Mouse (Mus musculus): ENCODE data around the gene Kcnh4. TPM values are rescaled to one million over a fixed set of nuclear protein-coding genes. Genes with fewer than 3 reads are reported as not detected.
A peak's percentile ranks its signal among the peaks of the same experiment; 100 is the strongest.

The Kcnh4 gene
- total and polyA plus RNA-seq, 2 experiments from 2014 or later = 7.4 to 19.6 TPM

DNA sequence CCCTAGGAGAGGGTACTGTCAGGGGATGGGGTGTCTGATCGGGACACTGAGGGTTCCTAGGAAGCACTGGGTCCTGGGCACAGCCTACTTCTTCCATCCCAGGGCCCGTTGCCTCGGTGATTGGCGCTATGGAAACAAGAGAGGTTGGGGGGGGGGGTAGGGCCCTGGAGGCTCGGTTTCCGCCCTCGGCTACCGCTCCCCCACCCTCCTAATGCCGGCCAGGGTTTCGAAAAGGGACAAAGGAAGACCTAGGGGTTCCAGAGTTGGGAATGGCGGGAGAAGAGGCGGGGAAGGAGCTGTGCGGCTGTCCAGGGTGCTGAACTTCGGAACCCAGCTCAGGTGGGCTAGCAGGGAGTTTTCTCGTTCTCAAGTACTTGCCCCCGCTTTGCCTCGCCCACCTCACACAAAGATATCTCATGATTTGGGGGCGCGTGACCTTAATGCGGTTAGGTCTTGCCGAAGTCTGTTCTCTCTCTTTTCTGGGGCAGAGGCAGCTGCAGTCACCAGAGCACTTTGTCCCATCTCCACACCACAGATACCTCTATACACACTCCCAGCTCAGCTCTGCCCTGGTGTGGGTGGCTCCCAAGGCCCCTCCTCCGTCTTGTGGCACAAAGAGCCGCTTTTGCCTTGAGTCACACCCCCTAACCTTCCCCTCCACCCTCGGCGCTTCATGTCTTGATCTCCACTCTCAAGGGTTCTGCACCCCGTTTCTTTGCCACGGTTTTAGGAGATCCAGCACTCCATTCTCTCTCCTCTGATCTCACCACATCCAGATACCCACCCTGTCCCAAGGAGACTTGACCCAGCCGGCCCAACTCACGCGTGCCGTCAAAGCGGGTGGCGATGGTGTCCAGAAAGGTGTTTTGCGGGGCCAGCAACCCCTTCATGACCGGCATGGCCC, 783 bp downstream of the Kcnh4 start:
- peaks cover 21% of the 10 kb centered on the region for H3K36me3 ChIP-seq (ENCODE audit: insufficient read depth, low read length)
- H3K4me3 ChIP-seq (ENCODE audit: low read depth, low read length) = peak overlapping the region; percentile 65
- WGBS = under 1% methylated on average over 26 of the region's 35 CpGs
- no peak for TF ChIP-seq CTCF (IDR thresholded peaks at IDR 0.05)
- H3K27me3 ChIP-seq (ENCODE audit: insufficient read depth, low read length) = no peaks in the 10 kb centered on the region
- H3K9me3 ChIP-seq (ENCODE audit: low read length) = no peaks in the 10 kb centered on the region
- peak overlapping the region; percentile 74 for H3K9ac ChIP-seq (replicated peaks; ENCODE audit: low read length, poor library complexity, severe bottlenecking)
- H3K4me1 ChIP-seq (ENCODE audit: insufficient read depth, low read length) = 0 out of 2 replicates have a peak, but pooled peaks cover 7% of the 10 kb centered on the region
- peak overlapping the region; percentile 69 for H3K27ac ChIP-seq (ENCODE audit: low read depth, low read length)
- DNase-seq (ENCODE audit: low spot score) = peak; percentile 18
- H3K4me2 ChIP-seq (ENCODE audit: low read depth, low read length, poor library complexity, severe bottlenecking) = peak overlapping the region; percentile 73
- peak; percentile 63; the same call in 1 of the 2 replicates for ATAC-seq (ENCODE audit: low FRiP score)

DNA sequence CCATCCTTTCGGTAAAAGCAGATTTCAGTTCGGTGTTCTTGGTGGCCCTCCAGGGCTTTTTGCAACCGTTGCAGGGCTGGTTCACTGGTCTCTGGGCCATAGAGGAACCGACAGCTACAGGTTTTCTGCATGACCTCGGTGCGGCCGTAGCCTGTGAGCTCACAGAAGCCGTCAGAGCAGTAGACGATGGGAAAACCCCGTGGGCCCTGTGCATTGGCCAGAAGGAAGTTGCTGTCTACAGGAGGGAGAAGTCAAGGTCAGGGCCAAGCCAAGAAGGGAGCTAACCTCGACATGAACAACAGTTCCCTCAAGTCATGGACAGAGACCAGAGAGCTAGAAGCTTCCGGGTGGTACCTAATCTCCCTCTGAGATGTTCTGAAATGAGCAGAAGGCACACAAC, 2.2 kb downstream of the Kcnh4 start:
- ATAC-seq (ENCODE audit: low FRiP score) (no peak), DNase-seq (ENCODE audit: low spot score) (no peak)
- 91% methylated on average over 12 of the region's 12 CpGs for WGBS
- Histone ChIP-seq H3K27me3 (ENCODE audit: insufficient read depth, low read length) (no peaks in the 10 kb centered on the region), H3K36me3 (ENCODE audit: insufficient read depth, low read length) (peaks cover 21% of the 10 kb centered on the region), H3K27ac (ENCODE audit: low read depth, low read length) (no peak overlapping the region), H3K4me3 (ENCODE audit: low read depth, low read length) (peak overlapping the region; percentile 65; the same call in 1 of the 2 replicates), H3K4me1 (ENCODE audit: insufficient read depth, low read length) (0 out of 2 replicates have a peak, but pooled peaks cover 7% of the 10 kb centered on the region), H3K9ac (replicated peaks; ENCODE audit: low read length, poor library complexity, severe bottlenecking) (no peak overlapping the region), H3K4me2 (ENCODE audit: low read depth, low read length, poor library complexity, severe bottlenecking) (peak overlapping the region; percentile 73; the same call in 1 of the 2 replicates), H3K9me3 (ENCODE audit: low read length) (no peaks in the 10 kb centered on the region)
- TF ChIP-seq CTCF (IDR thresholded peaks at IDR 0.05) = no peak

DNA sequence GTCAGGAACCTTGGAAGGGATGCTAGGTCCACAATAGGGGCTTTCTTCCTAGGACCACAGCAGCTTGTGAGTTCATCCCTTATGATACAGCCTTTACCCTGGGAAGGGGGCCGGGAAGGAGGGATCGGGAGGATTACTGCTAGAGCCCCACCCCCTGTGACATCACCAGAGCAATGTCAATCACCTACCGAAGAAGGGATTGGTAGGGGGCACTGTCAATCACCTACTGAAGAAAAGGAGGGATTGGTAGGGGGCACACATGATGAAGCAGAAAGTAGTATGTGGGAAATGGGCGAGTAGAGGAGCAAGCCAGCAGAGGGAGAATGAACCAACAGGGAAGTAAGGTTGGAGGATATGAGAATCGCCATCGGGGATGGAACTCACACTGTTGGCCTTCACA, 3.3 kb downstream of the Kcnh4 start:
- Histone ChIP-seq H3K4me3 (ENCODE audit: low read depth, low read length) (no peak overlapping the region), H3K27ac (ENCODE audit: low read depth, low read length) (no peak overlapping the region), H3K9ac (replicated peaks; ENCODE audit: low read length, poor library complexity, severe bottlenecking) (no peak overlapping the region), H3K9me3 (ENCODE audit: low read length) (no peaks in the 10 kb centered on the region), H3K4me2 (ENCODE audit: low read depth, low read length, poor library complexity, severe bottlenecking) (no peak overlapping the region), H3K27me3 (ENCODE audit: insufficient read depth, low read length) (no peaks in the 10 kb centered on the region), H3K4me1 (ENCODE audit: insufficient read depth, low read length) (0 out of 2 replicates have a peak, but pooled peaks cover 7% of the 10 kb centered on the region), H3K36me3 (ENCODE audit: insufficient read depth, low read length) (peaks cover 21% of the 10 kb centered on the region)
- no peak for TF ChIP-seq CTCF (IDR thresholded peaks at IDR 0.05)
- ATAC-seq (ENCODE audit: low FRiP score) = no peak
- DNase-seq (ENCODE audit: low spot score) = no peak
- 64% methylated on average over 6 of the region's 6 CpGs for WGBS

DNA sequence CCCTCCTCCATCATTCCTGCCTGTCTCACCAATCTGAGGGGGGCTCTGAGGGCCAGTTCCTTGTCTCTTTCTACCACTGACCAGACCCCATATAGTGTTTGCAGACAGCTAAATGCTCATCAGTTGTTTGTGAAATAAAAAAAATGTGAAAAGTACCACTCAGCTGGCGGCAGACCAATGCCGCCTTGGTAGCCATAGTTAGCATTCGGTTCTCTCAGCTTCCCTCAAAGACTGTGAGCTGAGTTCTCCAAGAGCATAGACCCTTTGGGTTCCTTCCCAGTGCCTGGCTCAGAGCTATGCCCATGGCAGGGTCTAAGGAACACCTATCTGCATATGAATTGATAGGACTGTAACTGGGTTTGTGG, 5.1 kb downstream of the Kcnh4 start:
- Histone ChIP-seq H3K27ac (ENCODE audit: low read depth, low read length) (no peak overlapping the region), H3K4me1 (ENCODE audit: insufficient read depth, low read length) (no peaks in the 10 kb centered on the region), H3K4me3 (ENCODE audit: low read depth, low read length) (no peak overlapping the region), H3K36me3 (ENCODE audit: insufficient read depth, low read length) (peaks cover 27% of the 10 kb centered on the region), H3K9ac (replicated peaks; ENCODE audit: low read length, poor library complexity, severe bottlenecking) (no peak overlapping the region), H3K27me3 (ENCODE audit: insufficient read depth, low read length) (no peaks in the 10 kb centered on the region), H3K4me2 (ENCODE audit: low read depth, low read length, poor library complexity, severe bottlenecking) (no peak overlapping the region), H3K9me3 (ENCODE audit: low read length) (no peaks in the 10 kb centered on the region)
- 90% methylated on average over 3 of the region's 3 CpGs for WGBS
- DNase-seq (ENCODE audit: low spot score) (no peak), ATAC-seq (ENCODE audit: low FRiP score) (no peak)
- TF ChIP-seq CTCF (IDR thresholded peaks at IDR 0.05) = no peak

DNA sequence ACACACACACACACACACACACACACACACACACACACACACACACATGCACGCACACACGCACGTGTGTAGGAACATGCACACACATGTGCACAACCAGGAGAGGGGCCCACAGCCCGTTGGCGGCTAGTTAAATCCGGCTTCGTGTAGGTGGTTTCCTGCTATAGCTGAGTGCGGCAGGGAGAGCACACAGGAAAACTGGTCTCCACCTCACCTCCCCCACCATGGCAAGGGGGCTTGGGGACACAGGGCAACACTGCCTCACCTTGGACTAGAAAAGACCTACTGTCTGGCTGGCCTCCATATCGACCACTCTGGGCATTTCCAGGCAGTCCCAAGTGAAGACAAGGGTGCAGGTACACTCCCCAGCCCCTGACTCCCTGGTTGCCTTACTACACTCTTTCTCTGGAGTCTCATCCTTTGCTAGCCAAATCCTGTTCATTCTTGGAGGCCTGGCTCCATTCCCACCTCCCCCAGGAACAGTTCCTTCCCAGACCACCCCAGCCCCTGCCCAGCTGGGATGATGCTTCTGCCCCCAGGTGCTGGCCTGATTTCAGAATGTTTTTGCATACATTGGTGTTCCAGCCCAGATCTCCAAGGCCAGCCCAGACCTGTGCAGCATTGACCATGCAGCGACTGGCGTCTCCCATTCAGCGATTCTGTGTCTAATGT, 5.6 kb downstream of the Kcnh4 start:
- H3K9me3 ChIP-seq (ENCODE audit: low read length) = no peaks in the 10 kb centered on the region
- no peak overlapping the region for H3K27ac ChIP-seq (ENCODE audit: low read depth, low read length)
- H3K9ac ChIP-seq (replicated peaks; ENCODE audit: low read length, poor library complexity, severe bottlenecking) = no peak overlapping the region
- no peak overlapping the region for H3K4me2 ChIP-seq (ENCODE audit: low read depth, low read length, poor library complexity, severe bottlenecking)
- no peak overlapping the region for H3K4me3 ChIP-seq (ENCODE audit: low read depth, low read length)
- no peaks in the 10 kb centered on the region for H3K4me1 ChIP-seq (ENCODE audit: insufficient read depth, low read length)
- TF ChIP-seq CTCF (IDR thresholded peaks at IDR 0.05) = no peak
- no peak for ATAC-seq (ENCODE audit: low FRiP score)
- H3K27me3 ChIP-seq (ENCODE audit: insufficient read depth, low read length) = no peaks in the 10 kb centered on the region
- DNase-seq (ENCODE audit: low spot score) = no peak
- 85% methylated on average over 11 of the region's 12 CpGs for WGBS
- H3K36me3 ChIP-seq (ENCODE audit: insufficient read depth, low read length) = peaks cover 32% of the 10 kb centered on the region

DNA sequence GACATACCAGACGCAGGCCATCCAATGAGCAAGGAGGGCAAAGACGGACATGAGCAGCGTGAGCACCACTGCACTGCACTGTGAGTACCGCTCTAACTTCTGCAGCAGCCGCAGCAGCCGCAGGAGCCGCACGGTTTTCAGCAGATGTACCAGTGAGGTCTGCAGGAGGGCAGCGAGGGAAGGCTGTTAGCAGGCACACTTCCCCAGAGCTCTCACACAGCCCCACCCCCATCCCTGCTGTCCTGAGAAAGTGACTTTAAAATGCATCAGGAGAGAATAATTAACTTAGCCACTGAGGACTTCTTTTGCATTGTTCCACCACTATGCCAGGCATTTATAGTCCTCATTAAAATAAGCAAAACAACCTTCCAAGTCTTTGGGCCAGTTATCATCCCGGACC, 7.4 kb downstream of the Kcnh4 start:
- H3K9me3 ChIP-seq (ENCODE audit: low read length) = no peaks in the 10 kb centered on the region
- WGBS = 42% methylated on average over 10 of the region's 10 CpGs
- H3K36me3 ChIP-seq (ENCODE audit: insufficient read depth, low read length) = peaks cover 37% of the 10 kb centered on the region
- H3K27me3 ChIP-seq (ENCODE audit: insufficient read depth, low read length) = no peaks in the 10 kb centered on the region
- H3K27ac ChIP-seq (ENCODE audit: low read depth, low read length) = no peak overlapping the region
- TF ChIP-seq CTCF (IDR thresholded peaks at IDR 0.05) = no peak
- ATAC-seq (ENCODE audit: low FRiP score) = no peak
- H3K4me1 ChIP-seq (ENCODE audit: insufficient read depth, low read length) = no peaks in the 10 kb centered on the region
- DNase-seq (ENCODE audit: low spot score) = no peak
- no peak overlapping the region for H3K9ac ChIP-seq (replicated peaks; ENCODE audit: low read length, poor library complexity, severe bottlenecking)
- no peak overlapping the region for H3K4me3 ChIP-seq (ENCODE audit: low read depth, low read length)
- H3K4me2 ChIP-seq (ENCODE audit: low read depth, low read length, poor library complexity, severe bottlenecking) = no peak overlapping the region
